In genomic region chr17:73302104-73302503, GRCm38 (mm10) we compare ENCODE assay signal across 8 mouse cellular contexts.
DNase-seq lines count a peak whose midpoint lies in the region; ATAC-seq and TF ChIP-seq lines count a peak whose summit lies in the region.

No protein-coding gene starts in this region.

- no peak overlapping the region for H3K9ac ChIP-seq in ES-Bruce4 (ENCODE audit: low read depth, poor library complexity, severe bottlenecking)
- H3K9ac ChIP-seq in forebrain, embryonic 13.5 days = no peak overlapping the region
- H3K9ac ChIP-seq in liver, embryonic 16.5 days (ENCODE audit: low read depth, low read length) = no peak overlapping the region
- no peak overlapping the region; the same call in 1 of the 2 replicates for H3K9ac ChIP-seq in neural tube, embryonic 13.5 days

- TF ChIP-seq EP300 in ES-Bruce4 (IDR thresholded peaks at IDR 0.05; ENCODE audit: insufficient read depth, low read depth, low read length) = no peak

- no peaks in the 10 kb centered on the region for H3K27me3 ChIP-seq in ES-Bruce4 (ENCODE audit: control insufficient read depth, insufficient read depth, low read length, poor library complexity, severe bottlenecking)
- H3K27me3 ChIP-seq in forebrain, embryonic 13.5 days = peaks cover 12% of the 10 kb centered on the region; the same call in 1 of the 2 replicates
- peaks cover 3% of the 10 kb centered on the region; the same call in 1 of the 2 replicates for H3K27me3 ChIP-seq in liver, embryonic 16.5 days (ENCODE audit: control insufficient read depth, insufficient read depth, low read depth, low read length)
- peaks cover 12% of the 10 kb centered on the region for H3K27me3 ChIP-seq in neural tube, embryonic 13.5 days

- no peak overlapping the region for H3K4me3 ChIP-seq in ES-Bruce4 (ENCODE audit: low read depth, low read length)
- H3K4me3 ChIP-seq in forebrain, embryonic 13.5 days = no peak overlapping the region
- H3K4me3 ChIP-seq in liver, embryonic 16.5 days (ENCODE audit: low read depth, low read length) = no peak overlapping the region
- no peak overlapping the region for H3K4me3 ChIP-seq in neural tube, embryonic 13.5 days

- no peaks in the 10 kb centered on the region for H3K36me3 ChIP-seq in ES-Bruce4 (ENCODE audit: control insufficient read depth, insufficient read depth, low read length, poor library complexity, severe bottlenecking)
- no peaks in the 10 kb centered on the region for H3K36me3 ChIP-seq in forebrain, embryonic 13.5 days (ENCODE audit: poor library complexity, severe bottlenecking)
- no peaks in the 10 kb centered on the region for H3K36me3 ChIP-seq in liver, embryonic 16.5 days (ENCODE audit: control insufficient read depth, insufficient read depth)
- H3K36me3 ChIP-seq in neural tube, embryonic 13.5 days = no peaks in the 10 kb centered on the region

- peak; percentile 74 for ATAC-seq in forebrain, embryonic 13.5 days
- ATAC-seq in liver, embryonic 16.5 days (ENCODE audit: low read depth) = peak; percentile 53
- ATAC-seq in neural tube, embryonic 13.5 days (ENCODE audit: low read depth) = peak; percentile 72

- WGBS in forebrain, embryonic 13.5 days = 4% methylated on average over 10 of the region's 10 CpGs
- 7% methylated on average over 10 of the region's 10 CpGs for WGBS in liver, embryonic 16.5 days (ENCODE audit: insufficient replicate concordance)
- WGBS in neural tube, embryonic 13.5 days = 4% methylated on average over 10 of the region's 10 CpGs

- H3K4me2 ChIP-seq in forebrain, embryonic 13.5 days = peak overlapping the region; percentile 33
- no peak overlapping the region for H3K4me2 ChIP-seq in liver, embryonic 16.5 days (ENCODE audit: low read depth, low read length)
- H3K4me2 ChIP-seq in neural tube, embryonic 13.5 days = 0 out of 2 replicates have a peak overlapping the region, but pooled peaks have one; percentile 32

- H3K27ac ChIP-seq in ES-Bruce4 (ENCODE audit: insufficient read depth, low read length) = no peak overlapping the region
- no peak overlapping the region for H3K27ac ChIP-seq in forebrain, embryonic 13.5 days
- H3K27ac ChIP-seq in liver, embryonic 16.5 days (ENCODE audit: low read length) = no peak overlapping the region
- no peak overlapping the region for H3K27ac ChIP-seq in neural tube, embryonic 13.5 days (replicated peaks)

- DNase-seq in c-Kit-positive CD71-positive TER-119-negative erythroid progenitor cells, embryonic 14.5 days (ENCODE audit: low read depth) = peak; percentile 63
- DNase-seq in heart, postnatal 14 days = peak; percentile 78 to 86
- peak; percentile 86 to 88 for DNase-seq in kidney, postnatal 4 days
- DNase-seq in telencephalon, adult 2 months (ENCODE audit: low read depth, low spot score) = peak; percentile 33

- intact Hi-C loops in heart, postnatal 14 days (cut with DNase I) = loop anchor here (1.0 kb wide), 1 partner anchor 442 kb away; no protein-coding TSS in a partner anchor

- no peaks in the 10 kb centered on the region for H3K9me3 ChIP-seq in ES-Bruce4 (replicated peaks; ENCODE audit: control insufficient read depth, insufficient read depth, low read length, poor library complexity, severe bottlenecking)
- H3K9me3 ChIP-seq in forebrain, embryonic 13.5 days (replicated peaks) = no peaks in the 10 kb centered on the region
- no peaks in the 10 kb centered on the region for H3K9me3 ChIP-seq in liver, embryonic 16.5 days (replicated peaks; ENCODE audit: control insufficient read depth, low read length)
- H3K9me3 ChIP-seq in neural tube, embryonic 13.5 days = no peaks in the 10 kb centered on the region

- H3K4me1 ChIP-seq in ES-Bruce4 (ENCODE audit: control insufficient read depth, insufficient read depth, low read length) = no peaks in the 10 kb centered on the region
- no peaks in the 10 kb centered on the region for H3K4me1 ChIP-seq in forebrain, embryonic 13.5 days
- H3K4me1 ChIP-seq in liver, embryonic 16.5 days (ENCODE audit: control insufficient read depth, low read depth, low read length) = no peaks in the 10 kb centered on the region
- peaks cover 26% of the 10 kb centered on the region for H3K4me1 ChIP-seq in neural tube, embryonic 13.5 days (replicated peaks)

- no peak for TF ChIP-seq POLR2A in ES-Bruce4 (IDR thresholded peaks at IDR 0.05; ENCODE audit: insufficient read depth, low read length)

- peak; percentile 85 for TF ChIP-seq CTCF in ES-Bruce4 (IDR thresholded peaks at IDR 0.05; ENCODE audit: low read depth, low read length)

Comparison
In these comparisons a context has a peak if more than half of its experiments do, and no peak if none do; other contexts are left out.
1. DNase-seq: peak in every context shown above with its lines; median percentile 87 in kidney, postnatal 4 days; 82 in heart, postnatal 14 days; 63 in c-Kit-positive CD71-positive TER-119-negative erythroid progenitor cells, embryonic 14.5 days; 33 in telencephalon, adult 2 months.